Mouse (Mus musculus): Measurements from ENCODE around the gene Wdr62.

Gene Wdr62

DNA sequence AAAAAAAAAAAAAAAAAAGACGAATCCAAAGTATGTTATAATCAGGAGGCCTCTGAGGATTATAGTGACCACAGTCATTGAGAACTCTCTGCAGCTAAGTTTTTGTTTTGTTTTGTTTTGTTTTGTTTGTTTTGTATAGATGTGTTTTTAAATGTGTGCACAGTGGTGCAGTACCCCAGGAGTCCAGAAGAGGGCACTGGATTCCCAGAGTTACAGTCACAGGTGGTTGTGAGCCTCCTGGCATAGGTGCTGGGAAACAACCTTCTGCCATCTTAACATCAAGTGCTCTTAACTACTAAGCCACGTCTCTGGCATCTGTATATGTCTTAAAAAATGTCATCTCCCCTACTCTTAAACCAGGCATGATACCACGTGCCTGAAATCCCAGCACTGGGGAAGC is 20.7 kb upstream of the Wdr62 start:
- peak in 1 of 2 experiments; percentile 24 for DNase-seq

DNA sequence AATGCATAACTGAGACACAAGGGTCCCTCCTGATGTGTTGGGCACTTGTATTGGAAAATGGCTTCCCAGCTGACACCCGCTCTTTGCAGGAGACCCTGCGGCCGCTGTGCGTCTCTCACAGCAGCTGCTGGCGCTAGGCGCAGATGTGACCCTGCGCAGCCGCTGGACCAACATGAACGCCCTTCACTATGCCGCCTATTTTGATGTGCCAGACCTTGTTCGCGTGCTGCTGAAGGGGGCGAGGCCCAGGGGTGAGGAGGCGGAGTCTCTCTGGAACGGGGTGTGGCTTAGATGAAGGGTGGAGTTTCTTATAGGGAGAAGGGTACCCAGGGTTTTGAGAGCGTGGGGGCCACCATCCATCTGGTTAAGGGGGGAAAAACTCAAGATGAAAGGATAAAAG is 17.0 kb upstream of the Wdr62 start:
- no peak for DNase-seq

DNA sequence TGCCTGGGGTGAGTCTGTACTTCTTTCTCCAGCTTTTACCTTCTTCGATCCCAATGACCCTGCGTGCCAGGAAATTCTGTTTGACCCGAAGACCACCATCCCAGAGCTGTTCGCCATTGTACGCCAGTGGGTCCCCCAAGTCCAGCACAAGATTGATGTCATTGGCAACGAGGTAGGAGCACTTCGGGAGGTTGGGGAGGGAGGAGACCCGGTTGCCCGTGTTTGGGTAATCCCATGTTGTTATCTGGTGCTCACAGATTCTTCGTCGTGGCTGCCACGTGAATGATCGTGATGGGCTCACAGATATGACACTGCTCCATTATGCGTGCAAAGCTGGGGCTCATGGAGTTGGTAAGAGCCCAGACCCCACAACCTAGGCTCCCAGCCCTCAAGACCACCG is 16.6 kb upstream of the Wdr62 start:
- DNase-seq: no peak

DNA sequence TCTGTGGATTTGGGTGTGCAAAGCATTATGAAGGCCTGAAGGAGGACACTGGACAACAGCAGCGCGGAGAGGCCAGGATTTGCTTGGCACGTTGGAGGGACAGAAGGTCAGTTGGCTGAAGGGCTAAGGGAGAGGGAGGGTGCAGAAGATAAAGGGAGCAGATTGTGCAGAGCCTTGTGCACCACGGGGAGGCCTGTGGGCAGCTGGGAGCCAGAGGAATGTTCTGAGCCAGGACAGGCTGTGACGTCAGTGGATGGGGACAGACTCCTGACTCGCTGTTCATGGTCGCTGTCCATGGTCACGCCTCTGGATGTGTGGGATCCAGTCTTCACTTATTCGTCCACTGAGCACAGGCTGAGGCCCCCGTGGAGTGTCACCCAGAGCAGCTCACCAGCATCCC is 14.9 kb upstream of the Wdr62 start:
- DNase-seq: no peak

DNA sequence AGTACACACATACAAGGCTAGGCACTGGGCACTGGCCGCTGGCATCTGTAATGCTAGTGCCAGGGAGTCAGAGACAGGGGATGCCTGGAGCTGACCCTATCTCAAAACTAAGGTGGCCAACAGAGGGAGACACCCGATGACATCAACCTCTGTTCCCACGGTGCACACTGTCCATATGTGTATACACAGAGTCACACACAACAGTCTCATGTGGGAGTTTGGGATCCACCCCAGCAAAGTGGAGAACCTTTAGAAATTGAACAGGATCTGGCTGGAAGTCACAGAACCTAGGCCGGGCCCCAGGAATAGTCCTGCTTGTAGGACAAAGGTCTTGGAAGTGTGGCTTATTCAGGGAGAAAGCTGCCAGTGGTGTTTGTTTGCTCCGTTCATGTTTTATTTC is 14.1 kb upstream of the Wdr62 start:
- DNase-seq: no peak

DNA sequence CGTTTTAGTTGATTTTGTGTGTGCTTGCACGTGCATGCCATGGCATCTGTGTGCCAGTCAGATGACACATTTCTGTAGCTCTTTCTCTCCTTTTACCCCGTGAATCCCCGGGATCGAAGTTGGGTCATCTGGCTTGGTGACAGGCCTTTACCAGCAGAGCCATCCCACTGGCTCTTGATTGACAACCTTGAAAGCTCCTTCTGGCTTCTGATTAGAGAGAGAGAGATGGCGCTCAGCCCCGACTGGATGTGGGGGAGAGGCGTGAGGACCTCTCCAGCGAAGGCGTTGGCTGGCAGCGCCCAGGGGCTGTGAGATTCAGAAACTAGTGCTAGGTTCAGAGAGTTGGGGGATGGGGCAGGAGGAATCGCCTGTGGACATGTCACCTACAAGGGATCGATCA is 13.6 kb upstream of the Wdr62 start:
- DNase-seq: no peak

DNA sequence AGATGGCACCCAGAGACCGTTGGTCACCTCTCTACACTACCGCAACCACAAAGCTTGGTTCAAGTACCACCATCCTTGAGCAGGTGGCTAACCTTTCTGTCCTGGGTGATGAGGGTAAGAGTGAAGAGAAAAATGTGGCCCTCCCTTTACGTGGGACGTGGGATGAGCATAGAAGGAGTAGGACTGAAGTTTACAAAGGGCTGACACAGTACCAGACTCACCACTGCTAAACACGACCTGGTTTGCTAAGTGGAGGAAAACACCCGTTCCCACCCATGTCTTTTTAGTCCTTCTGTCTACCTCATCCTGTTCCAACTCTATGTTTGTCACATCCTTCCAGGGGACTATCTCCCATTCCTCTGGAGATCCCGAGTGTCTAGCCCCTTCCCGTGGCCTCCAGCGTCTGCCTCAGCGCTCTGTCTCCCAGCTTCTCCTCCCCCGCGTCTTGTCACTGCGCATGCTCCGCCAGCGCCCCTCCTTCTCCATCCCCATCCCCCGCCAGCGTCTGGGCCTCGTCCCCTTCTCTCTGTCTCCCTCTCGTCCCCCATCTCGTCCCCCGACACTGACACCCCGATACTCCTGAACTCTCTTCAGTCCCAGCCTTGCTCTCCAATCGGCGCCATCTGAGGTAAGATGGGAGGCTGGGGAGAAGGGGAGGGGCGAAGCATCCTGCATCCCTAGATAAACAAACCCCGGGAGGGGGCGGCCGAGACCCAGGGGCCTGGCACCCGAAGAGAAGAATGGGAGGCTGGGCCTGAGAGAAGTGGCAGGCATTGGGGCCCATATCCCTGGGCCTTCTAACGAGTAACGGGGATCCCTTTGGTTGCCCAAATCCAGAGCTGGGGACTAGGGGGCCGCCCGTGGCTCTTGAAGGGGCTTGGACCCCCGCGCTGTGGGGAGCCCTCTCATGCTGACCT is 11.3 kb upstream of the Wdr62 start, which contains the start of gene Clip3:
Gene Clip3 (plus strand): TSS at position 514 of the 917 bp plus-strand sequence.
- peak; percentile 38 to 40 for DNase-seq

DNA sequence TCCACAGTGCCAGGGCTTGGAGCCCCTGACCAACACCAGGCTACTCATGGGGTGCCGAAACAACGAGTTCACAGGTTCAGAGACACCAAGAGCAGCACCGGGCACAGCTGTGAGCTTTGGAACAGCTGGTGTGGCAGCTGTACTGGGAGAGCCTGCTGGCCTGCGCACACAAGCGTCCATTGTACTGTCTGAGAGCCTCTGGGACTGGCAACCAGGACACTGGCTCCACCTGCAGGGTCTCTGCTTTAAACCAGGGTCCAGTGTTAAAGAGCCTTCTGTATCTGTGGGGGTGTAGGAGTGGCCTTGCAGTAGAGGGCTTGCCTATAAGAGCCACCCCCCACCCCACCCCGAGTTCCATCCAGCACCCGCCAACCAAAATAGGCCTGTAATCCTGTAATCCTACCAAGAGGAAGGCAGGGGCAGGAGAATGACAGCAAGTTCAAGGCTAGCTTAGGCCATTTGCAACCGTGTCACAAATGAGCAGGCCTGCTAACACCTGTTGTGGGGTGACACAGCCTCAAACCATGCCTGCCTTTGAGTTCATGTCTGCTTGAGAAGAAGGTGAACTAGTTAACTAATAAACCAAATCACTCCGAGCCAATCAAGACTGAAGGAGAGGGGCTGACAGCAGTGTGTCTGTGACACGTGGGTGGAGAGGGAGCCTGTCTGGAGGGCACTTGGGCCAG is 9.6 kb upstream of the Wdr62 start:
- no peak for DNase-seq

DNA sequence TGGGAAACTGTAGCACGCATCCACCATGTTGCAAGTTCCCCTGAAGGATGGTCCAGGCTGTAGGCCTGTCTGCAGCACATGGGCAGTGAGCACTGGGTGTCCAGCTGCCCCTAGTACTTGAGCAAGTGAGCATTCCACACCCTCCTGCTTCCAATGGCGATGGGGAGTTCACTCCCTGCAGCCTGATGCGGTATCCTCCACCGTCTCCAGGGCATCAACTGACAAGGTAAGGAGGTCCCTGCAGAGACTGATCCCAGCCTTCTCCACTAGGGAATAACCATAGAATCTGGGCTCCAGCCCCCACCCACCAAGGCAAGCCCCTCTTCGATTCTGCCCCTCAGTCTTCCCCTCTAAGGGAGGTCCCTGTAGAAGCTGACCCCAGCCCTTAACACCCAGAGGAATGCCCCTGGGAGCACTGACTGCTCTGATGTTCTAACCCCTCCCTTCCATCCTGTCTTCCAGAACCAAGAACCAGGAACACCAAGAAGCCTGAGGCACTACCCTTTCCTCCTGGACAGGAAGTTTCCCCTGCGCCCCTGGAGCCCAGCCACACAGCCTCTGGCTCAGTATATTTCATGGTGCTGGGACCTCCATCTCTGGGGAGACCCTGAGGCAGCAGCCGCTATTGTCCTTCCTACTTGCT is 9.0 kb upstream of the Wdr62 start:
- DNase-seq: no peak

DNA sequence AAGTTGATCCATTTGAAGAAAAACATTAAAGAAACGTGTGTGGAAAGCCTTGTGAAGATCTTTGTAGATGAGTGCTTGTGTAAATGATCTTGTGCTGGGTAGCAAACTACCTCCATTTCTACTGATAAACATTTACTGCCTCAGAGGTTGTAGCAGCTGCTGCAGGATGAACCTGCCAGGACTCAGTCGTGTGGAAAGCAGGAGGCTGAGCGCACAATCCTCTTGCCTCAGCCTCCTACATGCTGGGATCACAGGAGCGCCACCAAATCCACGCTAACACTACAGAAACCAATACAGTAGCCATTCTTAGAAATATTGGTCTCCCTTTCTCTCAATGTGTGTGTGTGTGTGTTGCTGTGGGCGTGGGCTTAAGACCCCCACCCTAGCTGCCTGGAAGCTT is 7.8 kb upstream of the Wdr62 start:
- no peak for DNase-seq

DNA sequence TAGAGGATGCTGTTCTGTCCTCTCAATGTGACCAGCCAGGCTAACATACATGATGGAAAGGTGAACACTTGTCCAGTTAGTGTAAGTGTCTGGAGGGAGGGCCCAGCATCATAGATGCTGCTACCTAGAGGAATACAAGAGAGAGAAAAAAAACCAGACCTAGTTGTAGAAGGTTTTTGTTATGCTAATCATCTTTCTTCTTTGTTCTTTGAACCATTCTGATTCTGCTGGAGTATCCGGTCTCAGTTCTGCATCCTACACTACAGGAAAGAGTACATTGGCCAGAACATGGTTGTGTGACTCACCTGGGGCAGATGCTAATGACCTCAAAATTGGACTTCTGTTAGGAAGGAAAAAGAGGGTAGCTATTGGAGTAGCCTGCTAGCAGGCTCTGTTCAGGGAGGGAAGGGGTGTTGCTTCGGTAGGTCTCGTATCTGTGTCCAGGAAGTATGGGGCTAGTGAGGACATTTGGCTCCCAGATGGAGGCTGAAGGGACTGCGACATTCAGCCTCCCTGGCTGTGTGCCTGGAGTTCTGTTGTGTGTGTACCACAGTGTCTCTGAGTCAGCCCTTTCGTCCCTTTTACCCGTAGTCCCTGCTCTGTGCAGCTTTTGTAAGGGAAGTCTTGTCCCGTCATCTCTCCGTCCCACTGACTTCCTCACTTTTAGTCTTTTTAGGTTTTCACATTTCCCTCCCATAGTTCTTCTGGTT is 6.6 kb upstream of the Wdr62 start:
- no peak for DNase-seq

DNA sequence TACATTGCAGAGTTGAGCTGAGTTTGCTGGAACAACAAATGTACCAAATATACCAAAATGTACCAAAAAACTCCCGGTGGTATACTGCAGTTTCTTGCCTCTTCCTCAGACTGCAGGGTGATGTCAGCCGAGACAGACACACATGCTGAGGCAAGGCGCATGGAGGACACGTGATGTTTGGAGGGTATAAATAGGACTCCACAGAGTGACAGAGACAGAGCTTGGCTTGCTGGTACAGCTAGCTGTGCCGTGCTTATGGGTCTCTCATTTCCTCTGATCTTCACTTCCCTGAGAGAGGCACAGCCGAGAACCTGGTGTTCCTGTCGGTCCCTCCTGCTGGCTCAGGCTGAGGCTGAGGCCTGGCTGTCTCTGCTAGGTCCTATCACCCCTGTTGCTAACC is 2.5 kb upstream of the Wdr62 start:
- no peak for DNase-seq

DNA sequence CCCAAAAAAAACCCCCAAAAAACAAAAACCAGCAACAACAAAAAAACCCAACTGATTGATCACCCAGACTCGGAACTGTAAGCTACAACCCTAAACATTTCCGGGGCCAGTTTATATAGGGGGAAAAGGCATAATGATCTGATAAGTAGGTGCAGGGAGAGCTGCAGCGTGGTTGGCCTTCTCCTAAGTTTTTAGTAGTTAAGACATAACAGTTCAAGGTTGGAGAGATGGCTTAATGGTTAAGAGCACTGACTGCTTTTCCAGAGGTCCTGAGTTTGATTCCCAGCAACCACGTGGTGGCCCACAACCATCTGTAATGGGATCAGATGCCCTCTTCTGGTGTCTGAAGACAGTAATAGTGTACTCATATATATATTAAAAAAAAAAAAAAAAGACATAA is 1.3 kb upstream of the Wdr62 start:
- DNase-seq: no peak

DNA sequence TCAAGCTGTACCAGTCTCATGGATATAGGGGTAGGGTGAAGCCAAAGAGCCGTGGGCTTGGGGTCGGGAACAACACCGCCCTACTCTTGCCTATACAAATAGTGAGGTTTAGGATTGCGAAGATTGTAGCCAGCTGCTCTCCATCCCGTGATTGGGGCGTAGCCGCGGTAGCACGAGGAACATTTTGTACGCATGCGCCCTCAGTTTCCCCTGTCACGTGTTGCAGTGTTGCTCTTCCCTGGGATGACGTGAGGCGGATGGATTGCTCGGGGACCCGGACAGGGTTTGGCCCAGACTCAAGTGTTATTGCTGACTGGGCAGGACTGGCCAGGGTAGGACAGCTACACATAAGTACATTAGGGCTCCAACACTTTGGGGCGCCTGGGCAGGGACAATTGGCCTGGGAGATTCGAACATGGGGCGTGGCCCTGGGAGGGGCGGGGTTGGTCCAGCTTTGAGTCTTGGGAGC is 485 bp upstream of the Wdr62 start:
- DNase-seq: peak; percentile 90 to 93

DNA sequence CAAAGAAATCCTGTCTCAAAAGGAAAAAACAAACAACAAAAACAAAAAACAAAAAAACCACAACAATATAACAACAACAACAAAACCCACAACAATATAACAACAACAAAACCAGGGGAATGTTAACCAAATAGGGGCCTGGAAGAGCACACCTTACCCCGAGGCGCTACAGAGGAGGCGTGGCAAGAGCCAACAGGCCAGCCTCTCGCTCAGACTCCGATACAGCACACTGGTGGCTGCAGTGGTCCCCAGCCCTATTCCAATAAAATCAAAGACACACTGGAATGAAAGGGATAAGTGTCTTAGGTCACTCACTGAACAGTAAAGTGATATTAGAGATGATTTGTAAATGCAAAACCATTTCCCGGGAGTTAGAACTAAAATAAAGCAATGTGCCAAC is 683 bp downstream of the Wdr62 start:
- no peak for DNase-seq

DNA sequence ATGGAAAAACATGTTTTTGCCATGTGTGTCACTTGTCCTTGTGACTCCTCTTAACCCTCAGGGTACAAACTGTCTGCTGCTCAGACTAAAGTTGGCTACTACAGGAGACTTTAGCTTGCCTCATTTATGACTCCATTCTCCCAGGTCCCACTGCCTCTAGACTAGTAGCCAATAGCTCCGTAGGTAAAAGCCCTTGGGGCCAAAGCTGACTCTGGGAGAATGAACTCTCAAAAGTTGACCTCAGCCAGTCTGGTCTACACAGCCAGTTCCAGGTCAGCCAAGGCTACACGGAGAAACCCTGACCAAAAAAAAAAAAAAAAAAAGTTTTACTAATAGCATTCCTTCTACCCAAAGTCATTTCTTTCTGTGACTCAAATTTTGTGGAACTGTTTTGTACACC is 1.3 kb downstream of the Wdr62 start:
- DNase-seq: no peak

DNA sequence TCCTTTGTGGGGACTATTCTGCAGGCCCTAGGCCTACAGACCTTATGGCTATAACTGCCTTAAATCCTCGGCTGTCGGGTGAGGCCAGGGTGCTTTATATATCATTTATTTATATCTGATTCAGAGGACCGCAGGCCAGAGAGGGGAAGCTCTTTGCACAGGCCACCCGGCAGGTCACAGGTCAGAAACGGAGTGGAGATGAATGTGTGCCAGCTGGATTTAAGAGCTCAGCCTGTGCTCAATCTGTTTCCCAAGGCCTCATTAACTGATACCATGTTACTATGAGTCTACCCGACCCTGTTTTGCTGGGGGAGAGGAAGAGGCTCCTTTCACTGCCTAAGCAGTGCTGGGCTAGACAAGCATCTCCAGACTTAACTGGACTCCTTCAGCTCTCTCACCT is 5.8 kb downstream of the Wdr62 start:
- no peak for DNase-seq

DNA sequence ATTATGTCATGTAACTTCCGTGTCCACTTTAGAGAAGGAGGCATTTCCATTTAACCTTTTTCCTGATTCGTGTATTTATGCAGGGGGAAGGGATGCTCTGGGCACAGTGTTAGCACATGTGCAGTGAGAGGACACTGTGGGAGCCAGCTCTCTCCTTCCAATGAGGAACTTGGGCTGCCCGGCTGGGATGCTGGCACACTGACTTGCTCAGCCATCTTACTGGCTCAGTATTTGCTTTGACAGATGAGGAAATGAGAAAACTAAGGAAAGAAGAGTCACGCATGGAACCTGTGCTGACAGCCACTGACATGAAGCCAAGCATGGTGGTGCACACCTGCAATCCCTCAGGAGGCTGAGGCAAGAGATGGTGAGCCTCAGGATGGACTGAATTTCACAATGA is 10.6 kb downstream of the Wdr62 start:
- DNase-seq: no peak

DNA sequence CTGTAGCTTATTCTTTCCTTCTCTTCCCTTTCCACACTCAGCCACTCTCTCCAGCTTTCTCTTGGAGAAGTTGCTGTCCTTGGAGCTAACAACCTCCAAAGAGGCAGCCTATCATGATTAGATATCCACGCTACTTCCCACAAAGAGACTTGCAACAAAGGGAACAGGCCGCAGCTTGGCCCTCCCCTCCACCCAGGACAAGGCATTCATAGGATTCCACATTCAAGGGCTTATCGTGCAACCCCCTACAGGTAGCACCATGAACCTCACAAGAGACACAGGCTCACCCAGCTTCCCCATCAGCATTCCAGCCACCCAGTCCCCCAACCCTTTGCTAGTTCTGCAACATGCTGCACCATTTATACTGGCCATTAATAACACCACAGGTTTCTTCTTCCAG is 13.4 kb downstream of the Wdr62 start:
- no peak for DNase-seq

DNA sequence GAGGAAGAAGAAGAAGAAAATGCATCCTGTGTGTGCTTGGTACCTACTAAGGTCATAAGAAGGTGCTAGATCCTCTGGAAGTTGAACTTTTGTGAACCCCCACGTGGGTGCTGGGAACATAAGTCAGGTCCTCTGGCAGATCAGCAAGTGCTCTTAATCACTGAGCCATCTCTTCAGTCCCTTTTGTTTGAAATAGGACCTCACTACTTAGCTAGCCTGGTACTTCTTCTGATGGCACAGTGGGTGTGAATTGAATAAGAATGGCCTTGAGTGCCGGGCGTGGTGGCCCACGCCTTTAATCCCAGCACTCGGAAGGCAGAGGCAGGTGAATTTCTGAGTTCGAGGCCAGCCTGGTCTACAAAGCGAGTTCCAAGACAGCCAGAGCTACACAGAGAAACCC is 14.3 kb downstream of the Wdr62 start:
- DNase-seq: no peak

DNA sequence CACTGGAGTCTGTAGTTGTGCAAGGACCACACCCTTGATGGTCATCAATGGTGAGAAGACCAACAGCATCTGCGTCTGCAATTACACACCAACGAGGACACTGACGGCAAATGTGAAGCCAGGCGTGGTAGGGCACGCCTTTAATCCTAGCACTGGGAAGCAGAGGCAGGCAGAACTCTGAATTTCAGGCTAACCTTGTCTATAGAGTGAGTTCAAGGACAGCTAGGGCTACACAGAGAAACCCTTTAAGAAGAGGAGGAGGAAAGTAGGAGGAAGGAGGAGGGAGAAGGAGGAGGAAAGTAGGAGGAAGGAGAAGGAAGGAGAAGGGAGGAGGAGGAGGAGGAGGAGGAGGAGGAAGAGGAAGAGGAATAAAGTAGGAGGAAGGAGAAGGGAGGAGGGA is 14.7 kb downstream of the Wdr62 start:
- DNase-seq: no peak

DNA sequence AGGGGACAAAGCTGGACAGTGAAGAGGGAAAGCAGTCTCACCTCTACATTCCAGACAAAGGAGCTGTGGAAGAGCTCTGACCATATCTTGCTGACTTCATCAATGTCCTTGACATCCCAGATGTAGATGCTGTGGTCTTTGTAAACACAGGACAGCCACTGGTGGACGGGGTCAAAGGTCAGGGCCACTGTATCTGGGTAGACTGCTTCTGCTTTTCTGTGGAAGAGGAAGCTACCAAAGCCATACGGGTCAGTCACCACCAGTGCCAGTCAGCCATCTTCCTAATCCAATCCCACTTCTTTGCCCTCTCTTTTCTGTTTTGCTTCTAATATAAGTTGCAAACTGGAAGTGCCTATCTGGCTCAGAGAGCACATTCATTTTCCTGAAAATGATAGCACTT is 15.2 kb downstream of the Wdr62 start:
- peak in 1 of 2 experiments; percentile 23 for DNase-seq
